Mouse (Mus musculus): ENCODE data around the gene Tmem184b. TPM values are rescaled to one million over a fixed set of nuclear protein-coding genes. Genes with fewer than 3 reads are reported as not detected.

Tmem184b gene
- total RNA-seq (2015) (12.0 and 12.2 TPM in 2 replicates), total RNA-seq (2017) (4.0 and 4.3 TPM in 2 replicates)

DNA sequence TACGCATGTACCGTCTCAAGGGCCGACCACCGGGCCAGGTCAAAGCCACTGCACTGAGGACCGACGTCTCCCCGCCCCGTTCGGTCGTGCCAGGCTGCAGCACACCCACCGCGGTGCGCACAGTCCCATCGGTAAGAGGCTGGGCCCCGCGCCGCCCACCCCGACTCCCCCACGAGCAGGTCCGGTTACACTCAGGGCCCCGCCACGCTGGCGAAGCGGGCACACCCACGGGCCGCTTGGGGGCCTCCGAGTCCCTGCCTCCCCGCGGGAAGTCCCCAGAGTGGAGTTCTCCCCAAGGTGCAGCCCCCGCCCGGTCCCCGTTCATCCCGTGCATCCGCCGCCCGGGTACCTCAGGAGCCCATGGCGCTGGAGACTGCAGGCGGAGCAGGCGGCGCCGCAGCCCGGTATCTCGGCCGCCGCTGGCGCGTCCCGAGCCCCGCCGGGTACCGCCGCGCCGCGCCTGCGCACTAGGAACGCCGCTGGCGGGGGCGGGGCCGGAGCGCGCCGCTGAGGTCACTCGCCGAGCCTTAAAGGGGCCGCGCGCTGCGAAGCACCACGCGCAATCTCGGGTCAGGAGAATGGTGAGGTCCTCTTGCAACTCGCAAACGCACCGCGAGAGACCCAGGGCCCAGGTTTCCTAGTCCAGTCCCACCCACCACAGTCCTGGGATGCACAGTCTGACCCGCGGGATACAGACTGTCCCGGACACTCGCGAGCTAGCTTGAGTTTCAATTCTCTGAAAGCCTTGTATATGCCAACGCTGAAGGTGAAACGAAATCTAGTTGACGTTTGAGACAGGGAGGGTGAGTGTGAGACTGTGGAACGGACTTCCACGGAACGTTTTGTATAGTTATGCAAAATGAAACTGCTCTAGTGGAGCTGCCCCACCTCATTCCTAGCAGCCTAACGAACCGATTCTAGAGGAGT, at the start of gene Tmem184b:
Gene Tmem184b (minus strand): TSS at position 734 of the 927 bp plus-strand sequence.
- ATAC-seq (replicated peaks; ENCODE audit: poor library complexity): peak; percentile 65

DNA sequence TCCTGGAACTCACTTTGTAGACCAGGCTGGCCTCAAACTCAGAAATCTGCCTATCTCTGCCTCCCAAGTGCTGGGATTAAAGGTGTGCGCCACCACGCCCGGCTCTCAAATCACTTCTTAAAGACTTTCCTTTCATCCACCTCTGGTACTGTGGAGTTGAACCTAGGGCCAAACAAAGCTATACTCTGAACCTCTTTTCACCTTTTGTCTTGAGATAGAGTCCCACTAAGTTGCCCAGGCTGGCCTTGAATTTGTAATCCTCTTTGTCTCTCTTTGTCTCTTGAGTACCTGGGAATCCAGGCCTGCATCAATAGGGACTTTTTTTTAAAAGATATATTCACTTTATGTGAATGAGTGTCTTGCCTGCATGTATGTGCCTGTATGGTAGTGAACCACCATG, 44.7 kb upstream of the Tmem184b start:
- ATAC-seq (replicated peaks; ENCODE audit: poor library complexity): no peak

DNA sequence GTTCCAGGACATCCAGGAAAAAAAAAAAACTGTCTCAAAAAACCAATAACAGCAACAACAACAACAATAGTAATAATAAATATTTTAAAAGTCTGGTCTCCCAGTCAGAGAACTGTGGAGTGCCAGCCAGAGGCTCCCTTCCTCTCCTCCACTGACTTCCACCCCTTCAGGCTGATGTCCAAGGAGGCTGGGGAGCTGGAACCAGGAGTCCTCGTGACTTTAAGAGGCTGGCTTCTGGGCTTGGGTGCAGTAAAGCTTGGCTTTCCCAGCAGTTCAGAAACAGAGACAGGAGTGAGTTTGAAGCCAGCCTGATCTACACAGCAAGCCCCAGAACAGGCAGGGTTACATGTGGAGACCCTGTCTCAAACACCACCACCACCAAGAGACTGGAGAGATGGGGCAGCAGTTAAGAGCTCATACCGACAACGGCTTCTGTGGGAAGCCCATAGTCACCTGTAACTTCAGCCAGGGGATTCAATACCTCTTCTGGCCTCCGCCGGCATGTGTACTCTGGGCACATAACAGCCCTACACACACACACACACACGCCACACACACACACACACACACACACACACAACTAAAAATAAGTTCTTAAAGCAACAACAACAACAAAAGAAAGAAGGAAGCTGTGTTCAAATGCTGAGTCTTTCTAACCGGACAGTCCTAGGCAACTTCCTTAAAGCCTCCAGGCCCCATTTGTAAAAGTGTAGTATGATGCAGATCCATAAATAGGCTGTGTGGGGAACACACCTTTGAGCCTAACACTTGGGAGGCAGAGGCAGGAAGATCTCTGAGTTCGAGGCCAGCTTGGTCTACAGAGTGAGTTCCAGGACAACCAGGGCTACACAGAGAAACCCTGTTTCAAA, 42.7 kb upstream of the Tmem184b start:
- no peak for ATAC-seq (replicated peaks; ENCODE audit: poor library complexity)

DNA sequence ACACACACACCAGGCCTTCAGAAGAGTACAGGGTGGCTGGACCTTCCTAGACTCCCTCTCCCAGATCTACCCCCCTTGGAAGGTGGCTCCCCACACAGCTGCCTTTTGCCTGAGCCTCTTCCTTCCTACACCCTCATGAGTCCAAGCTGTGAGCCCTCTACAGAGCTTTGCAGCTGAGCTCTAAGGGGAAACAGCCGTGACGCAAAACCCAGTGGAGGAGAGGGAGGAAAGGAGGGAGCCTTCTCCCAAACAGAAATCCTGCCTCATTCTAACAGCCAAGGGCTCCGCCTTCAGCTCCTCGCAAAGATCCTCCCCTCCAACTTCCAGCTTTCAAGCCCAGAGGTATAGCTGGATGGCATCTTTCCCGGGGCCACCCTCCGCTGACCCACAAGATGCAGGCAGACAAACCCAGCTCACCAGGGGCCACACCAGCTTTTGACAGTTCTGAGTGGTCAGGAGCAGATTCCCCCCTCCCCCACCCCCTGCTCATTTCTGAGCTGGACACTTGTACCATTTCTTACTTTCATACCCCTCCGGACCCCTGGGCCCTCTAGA, 40.6 kb upstream of the Tmem184b start:
- ATAC-seq (replicated peaks; ENCODE audit: poor library complexity): no peak

DNA sequence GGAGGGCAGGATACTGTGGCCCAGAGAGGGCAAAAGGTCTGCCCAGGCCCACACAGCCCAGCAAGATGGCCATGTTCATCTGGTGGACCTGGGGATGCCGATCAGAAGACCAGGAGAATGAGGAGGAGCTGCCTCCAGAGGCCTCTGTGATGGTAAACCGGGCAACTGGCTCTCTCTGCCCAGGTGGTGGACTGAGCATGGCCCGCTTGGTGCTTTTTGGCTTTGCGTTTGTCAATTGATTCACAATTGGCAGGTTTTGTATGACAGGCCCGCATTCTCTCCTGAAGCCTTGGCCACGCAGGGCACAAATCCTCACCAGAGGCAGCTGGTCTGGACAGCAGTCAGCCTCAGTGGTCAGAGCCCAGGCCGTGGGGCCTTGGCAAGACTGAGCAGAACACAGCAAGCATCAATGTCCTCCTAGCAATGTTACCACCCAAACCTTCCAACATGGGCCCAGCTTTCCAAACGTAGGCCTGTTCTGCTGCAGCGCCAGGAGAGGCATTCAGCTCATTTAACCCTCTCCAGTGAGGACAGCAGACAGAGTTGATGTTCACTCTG, 39.7 kb upstream of the Tmem184b start:
- ATAC-seq (replicated peaks; ENCODE audit: poor library complexity): no peak

DNA sequence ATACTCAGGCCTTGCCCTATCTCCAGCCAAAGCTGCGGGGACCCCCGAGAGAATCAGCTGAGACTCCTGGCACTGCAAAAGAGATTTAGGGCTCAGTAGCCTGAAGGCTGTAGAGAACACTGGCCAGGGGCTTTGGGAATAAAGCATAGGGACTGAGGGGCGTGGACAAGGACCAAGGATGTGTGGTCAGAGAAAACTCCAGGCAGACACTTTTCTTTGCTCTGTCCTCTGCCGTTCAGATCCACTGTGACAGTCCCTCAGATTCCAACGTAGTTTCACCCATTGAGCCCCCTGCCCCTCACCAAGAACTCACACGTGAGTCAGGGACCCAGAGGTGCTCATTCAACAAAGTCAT, 38.9 kb upstream of the Tmem184b start:
- no peak for ATAC-seq (replicated peaks; ENCODE audit: poor library complexity)

DNA sequence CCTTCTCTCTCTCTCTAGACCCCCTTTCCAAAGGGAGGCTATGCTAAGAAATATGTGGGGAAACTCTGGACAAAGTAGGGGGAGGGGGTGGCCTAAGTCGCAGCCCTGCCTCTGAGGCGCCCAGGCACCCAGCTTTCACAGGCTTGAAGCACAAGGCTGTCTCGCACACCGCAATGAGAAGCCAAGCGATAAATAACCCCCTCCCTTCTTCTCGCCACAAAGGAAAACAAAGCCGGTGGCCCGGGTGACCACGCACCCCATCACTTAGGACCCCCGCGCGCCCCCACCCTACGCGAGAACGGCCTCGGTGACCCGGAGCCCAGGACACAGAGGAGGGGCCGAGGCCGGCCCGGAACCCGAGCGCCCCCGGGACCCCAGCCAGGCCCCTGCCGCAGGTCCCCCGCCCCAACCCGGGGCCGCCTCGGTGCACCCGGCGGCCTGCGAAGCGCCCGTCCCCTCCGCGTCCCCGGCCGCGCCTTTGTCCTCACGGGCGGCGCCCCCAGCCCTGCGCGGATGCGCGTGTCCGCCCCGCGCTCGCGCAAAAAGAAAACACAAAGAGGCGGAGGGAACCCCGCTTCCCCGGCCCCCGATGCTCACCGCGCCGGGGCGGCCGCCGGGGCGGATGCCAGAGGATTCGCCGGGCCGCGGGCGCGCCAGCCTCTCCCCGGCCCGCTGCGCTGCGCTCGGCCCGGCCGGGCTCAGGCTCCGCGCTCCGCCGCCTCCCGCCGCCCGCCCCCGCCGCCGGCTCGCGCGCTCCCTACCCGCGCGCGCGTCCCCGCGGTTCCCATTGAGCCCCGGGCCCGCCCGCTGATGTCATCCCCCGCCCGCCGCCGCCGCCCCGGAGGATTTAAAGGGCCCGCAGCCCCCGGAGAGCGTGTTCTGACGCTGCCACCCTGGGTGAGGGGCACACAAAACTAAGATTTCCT, 38.2 kb upstream of the Tmem184b start:
- peak; percentile 54 for ATAC-seq (replicated peaks; ENCODE audit: poor library complexity)

DNA sequence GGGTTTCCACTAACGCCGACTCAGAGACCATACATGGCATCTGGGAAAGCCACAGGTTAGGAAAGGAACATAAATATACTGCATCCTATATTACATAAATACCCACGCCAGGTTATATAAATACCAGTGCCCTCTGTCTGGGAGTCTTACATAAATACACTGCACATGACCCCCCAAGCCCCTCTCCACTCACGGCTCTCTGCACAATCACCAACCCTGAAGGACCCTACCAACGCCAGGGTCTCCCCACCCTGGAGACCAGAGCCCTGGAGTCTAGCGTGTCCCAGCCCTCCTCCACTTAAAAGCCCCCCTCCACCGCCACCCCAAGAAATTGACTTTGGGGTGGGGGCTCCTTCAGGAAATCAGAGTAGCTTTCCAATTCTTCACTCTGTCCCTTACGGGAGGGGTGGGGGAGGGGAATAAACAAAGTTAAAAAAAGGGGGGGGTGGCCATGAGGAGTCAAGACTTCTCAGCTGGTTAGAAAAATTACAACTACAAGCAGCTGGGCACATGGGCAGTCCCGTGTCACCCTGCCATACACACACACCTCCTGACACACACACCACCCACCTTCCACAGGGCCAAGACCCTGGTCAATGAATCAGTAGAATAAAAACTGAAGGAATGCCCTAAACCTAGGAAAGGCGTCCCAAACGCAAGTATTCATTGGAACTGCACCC, 37.4 kb upstream of the Tmem184b start:
- peak; percentile 35; the same call in 1 of the 2 replicates for ATAC-seq (replicated peaks; ENCODE audit: poor library complexity)

DNA sequence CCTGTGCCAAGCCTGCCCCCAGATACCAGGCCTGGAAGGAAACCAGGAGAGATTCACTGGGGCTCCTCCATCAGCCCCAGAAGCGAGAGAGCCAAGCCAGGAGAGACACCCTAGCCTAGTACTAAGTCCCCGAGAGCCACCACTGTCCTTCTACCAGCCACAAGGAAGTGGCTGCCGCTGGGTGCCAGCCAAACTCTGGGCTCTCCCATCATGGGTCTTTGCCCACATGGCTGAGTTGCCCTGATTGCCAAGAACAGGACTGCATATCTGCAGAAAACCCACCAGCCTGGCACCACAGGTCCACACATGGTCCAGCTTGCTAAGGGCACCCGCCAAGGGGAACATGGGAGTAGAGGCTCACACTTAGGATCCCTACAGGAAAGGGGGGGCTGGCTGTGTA, 36.9 kb upstream of the Tmem184b start:
- peak; percentile 33 for ATAC-seq (replicated peaks; ENCODE audit: poor library complexity)

DNA sequence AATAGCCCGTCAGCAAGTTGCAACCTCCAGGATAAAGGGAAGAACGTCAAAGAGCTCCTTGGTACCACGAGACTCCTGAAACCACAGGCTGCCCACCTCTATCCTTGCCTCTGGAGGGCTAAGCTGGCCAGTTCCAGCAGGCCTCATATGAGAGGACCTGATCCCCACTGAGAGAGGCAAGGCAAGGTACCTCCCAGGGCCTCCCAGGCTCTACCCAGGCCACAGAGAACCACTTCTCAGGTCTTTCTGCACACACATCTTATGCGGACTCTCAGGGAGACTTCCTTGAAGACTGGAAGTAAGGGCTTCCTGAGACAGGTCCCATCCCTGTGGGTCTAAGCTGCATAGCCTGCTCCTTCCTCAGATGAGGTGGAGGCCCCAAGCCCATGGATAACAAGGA, 36.0 kb upstream of the Tmem184b start:
- no peak for ATAC-seq (replicated peaks; ENCODE audit: poor library complexity)

DNA sequence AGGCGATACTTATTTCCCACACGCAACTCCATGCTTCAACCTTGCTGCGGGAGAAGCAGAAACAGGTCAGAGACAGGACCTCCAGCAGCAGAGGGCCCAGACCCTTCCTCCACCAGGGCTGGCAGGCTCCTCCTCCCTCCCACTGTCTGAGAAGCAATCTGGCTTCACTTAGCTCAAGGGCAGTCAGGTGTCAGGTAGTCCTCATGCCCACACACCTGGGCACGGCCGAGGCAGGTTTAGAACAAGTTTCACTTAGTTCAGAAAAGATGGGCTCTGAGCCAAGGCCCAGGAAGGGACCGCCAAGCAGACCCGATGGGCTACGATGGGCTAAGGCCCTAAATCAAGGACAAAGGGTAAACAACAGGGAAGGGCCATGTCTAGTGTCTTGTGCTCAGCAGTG, 35.4 kb upstream of the Tmem184b start:
- ATAC-seq (replicated peaks; ENCODE audit: poor library complexity): no peak

DNA sequence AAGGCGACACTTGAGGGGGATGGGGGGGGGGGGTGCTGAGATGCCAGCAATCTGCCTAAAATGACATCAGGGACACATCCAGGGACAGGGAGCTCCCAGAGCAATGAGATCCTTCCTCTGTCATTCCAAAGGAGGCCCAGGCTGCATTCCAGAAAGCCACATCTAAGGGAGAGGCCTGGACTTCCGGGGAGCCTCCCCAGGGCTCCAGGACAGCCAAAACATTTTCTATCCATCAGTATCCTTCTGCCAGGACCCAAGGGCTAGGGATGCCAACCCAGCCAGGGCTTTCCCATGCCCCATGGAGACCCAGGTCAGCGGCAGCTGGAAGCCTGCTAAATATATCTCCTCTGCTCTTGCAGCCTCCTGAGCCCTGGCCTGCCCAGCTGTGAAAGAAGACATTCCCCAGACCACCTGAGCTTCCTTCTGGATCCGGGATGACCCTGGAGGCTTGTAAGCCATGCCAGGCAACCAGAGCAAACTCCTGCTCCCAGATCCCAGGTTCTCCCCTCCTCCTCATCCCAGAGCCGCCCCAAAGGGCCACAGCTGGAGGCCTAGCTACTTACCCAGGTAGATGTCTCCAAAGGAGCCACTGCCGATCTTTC, 34.9 kb upstream of the Tmem184b start:
- ATAC-seq (replicated peaks; ENCODE audit: poor library complexity): no peak

DNA sequence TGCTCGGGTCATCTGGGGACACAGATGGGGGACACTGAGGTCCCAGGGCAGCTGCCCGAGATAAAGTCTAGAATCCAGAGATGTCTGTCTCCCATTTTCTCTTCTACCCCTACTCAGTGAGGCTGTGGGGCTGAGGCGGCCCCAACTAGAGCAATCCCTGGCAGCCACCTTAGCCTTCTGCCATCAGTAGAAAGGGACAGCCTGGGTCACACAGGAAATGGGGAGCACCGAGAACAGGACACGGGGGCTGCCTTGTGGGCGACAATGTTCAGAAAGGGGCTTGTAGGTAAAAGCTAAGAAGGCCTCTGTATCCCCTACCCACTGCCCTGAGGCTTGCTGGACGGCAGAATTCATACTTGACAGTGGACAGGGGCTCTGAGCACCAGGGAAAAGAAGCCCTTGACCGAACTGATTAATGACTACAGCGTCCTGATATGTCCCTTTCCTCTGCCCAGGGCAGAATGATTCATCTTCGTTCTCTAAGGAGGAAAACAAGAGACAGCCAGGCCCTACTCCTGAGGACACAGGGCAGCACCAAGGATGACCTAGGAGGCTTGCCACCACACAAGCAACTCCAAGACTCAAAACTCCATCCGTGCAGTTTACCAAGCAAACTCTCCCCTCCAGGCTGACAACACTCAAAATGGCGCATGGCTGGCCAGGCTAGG, 34.3 kb upstream of the Tmem184b start:
- no peak for ATAC-seq (replicated peaks; ENCODE audit: poor library complexity)

DNA sequence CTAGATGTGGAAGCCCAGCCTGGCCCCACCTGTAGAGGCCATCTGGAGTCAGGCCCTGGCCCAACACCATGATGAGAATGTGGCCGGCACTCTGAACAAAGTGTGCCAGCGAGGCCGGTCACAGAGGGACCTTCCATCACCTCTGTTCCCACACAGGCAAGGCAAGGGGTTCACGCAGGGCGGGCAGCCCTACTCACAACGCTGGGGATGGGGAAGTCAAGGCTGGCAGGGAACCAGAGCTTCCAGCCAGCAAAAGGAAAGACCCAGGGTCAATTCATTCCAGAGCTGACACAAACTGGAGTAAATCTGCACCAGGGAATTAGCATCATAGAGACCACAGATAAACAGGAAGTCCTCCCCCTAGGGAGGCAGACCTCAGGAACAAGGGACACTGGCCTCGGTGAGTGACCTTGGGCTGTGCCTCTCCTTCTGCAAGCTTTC, 33.1 kb upstream of the Tmem184b start:
- ATAC-seq (replicated peaks; ENCODE audit: poor library complexity): no peak

DNA sequence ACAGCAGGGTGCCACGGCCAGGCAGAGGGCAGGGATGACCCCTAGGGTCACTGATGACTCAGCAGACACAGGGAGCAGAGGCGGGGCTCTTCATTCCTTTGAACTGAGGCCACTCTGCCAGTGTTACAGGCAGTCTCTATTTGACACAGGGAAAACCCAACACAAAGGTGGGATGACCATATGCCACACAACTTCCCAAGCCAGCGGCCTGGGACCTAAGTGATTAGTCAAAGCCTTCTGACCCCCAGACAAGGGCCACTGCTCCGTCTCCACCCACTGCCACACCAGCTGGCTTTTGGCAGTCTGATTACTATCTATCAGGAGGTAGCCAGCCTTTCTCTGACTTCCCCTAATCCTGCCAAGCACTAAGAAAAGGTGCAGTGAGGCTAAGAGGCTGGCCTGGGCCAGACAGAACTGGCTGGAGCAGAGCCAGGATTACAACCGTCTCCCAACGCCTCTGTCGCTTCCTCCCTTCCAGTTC, 31.9 kb upstream of the Tmem184b start:
- peak; percentile 68 for ATAC-seq (replicated peaks; ENCODE audit: poor library complexity)

DNA sequence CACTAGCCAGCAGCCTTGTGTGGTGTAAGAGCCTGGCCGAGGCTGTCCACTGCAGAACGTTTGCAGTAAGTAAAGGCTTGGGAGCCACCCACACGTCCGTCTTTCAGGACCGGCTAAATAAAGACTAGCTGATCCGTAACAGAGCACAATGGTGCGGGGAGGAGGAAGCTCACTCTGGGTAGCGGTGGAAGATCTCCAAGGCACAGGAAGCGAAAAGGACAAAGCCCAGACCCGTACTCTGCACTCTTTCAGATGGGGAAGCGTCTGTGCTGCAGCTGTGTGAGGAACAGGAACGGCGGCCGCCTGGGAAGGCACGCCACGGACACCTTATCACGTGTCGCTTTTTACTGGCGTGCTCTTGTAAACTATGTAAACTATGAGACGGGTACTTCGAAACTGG, 29.5 kb upstream of the Tmem184b start:
- peak; percentile 51 for ATAC-seq (replicated peaks; ENCODE audit: poor library complexity)

DNA sequence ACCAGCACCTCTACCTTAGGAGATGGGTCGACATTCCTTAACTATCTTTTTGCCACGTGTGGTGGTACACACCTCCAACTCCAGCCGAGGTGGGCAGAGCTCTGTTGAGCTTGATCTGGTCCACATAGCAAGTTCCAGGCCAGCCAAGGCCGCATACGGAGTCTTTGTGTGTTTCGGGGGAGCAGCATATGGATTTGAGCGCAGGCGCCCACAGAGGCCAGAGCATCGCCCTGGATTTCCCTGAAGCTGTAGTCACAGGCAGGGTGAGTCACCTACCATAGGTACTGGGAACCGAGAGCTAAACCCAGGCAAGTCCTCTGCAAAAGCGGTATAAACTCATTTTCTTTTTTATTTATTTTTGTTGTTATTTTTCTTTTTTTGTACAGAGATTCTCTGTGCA, 29.0 kb upstream of the Tmem184b start:
- ATAC-seq (replicated peaks; ENCODE audit: poor library complexity): no peak

DNA sequence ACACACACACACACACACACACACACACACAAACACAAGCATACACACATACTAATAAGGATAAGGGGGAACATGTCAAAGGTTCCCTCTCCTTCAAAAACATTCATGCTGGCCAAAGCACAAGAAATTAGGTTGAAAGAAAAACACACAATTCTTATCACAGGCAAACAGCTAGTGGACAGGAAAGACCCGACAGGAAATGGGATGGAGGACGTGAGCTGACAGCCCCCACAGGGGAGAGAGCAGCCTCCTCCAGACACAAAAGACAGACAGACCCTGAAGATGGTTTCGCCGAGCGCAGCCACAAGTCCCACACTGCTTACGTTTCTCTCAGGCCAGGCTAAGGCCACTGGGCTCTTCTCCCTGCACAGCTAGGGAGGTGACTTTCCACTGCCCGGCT, 28.6 kb upstream of the Tmem184b start:
- no peak for ATAC-seq (replicated peaks; ENCODE audit: poor library complexity)

Measured in megakaryocyte progenitor cell, adult 5-6 weeks (primary cell).